Mouse (Mus musculus): ENCODE measurements around the gene Ssh1. TPM values are rescaled to one million over a fixed set of nuclear protein-coding genes. Genes with fewer than 3 reads are reported as not detected.

Gene Ssh1
- polyA plus RNA-seq, 1 experiment from 2014 or later, result 16.5 TPM

GRCm38 (mm10) chr5:113939263-113939900 is 54.3 kb downstream of the Ssh1 start:
- Histone ChIP-seq H3K27ac (replicated peaks; ENCODE audit: low read depth, low read length) (no peak overlapping the region), H3K4me1 (ENCODE audit: control insufficient read depth, insufficient read depth, low read length) (no peaks in the 10 kb centered on the region), H3K36me3 (ENCODE audit: control insufficient read depth, insufficient read depth, low read length) (peaks cover 59% of the 10 kb centered on the region), H3K27me3 (replicated peaks; ENCODE audit: control insufficient read depth, insufficient read depth, low read length) (no peaks in the 10 kb centered on the region), H3K4me2 (ENCODE audit: low read depth, low read length) (no peak overlapping the region), H3K9ac (ENCODE audit: low read depth, low read length) (no peak overlapping the region), H3K4me3 (ENCODE audit: low read depth, low read length) (no peak overlapping the region), H3K9me3 (ENCODE audit: control insufficient read depth, low read length) (no peaks in the 10 kb centered on the region)
- ATAC-seq (ENCODE audit: low read depth) (no peak), DNase-seq (ENCODE audit: low spot score) (no peak)
- 37% methylated on average over 12 of the region's 12 CpGs for WGBS

- DNase-seq (ENCODE audit: low spot score) (peak; percentile 19), ATAC-seq (ENCODE audit: low read depth) (peak; percentile 28; the same call in 1 of the 2 replicates)
- H3K36me3 ChIP-seq (ENCODE audit: control insufficient read depth, insufficient read depth, low read length), result peaks cover 42% of the 10 kb centered on the region
- no peak overlapping the region for H3K4me2 ChIP-seq (ENCODE audit: low read depth, low read length)
- no peaks in the 10 kb centered on the region for H3K4me1 ChIP-seq (ENCODE audit: control insufficient read depth, insufficient read depth, low read length)
- H3K4me3 ChIP-seq (ENCODE audit: low read depth, low read length), result no peak overlapping the region
- 66% methylated on average over 7 of the region's 7 CpGs for WGBS
- no peak overlapping the region for H3K9ac ChIP-seq (ENCODE audit: low read depth, low read length)
- no peaks in the 10 kb centered on the region for H3K27me3 ChIP-seq (replicated peaks; ENCODE audit: control insufficient read depth, insufficient read depth, low read length)
- no peaks in the 10 kb centered on the region for H3K9me3 ChIP-seq (ENCODE audit: control insufficient read depth, low read length)
- no peak overlapping the region for H3K27ac ChIP-seq (replicated peaks; ENCODE audit: low read depth, low read length)
These were observed 56.0 kb downstream of the Ssh1 start for GRCm38 (mm10) chr5:113937650-113938049.

- WGBS, result 63% methylated on average over 6 of the region's 6 CpGs
- ATAC-seq (ENCODE audit: low read depth), result no peak
- Histone ChIP-seq H3K4me1 (ENCODE audit: control insufficient read depth, insufficient read depth, low read length) (peaks cover 13% of the 10 kb centered on the region), H3K4me3 (ENCODE audit: low read depth, low read length) (no peak overlapping the region), H3K9me3 (ENCODE audit: control insufficient read depth, low read length) (no peaks in the 10 kb centered on the region), H3K27me3 (replicated peaks; ENCODE audit: control insufficient read depth, insufficient read depth, low read length) (no peaks in the 10 kb centered on the region), H3K36me3 (ENCODE audit: control insufficient read depth, insufficient read depth, low read length) (0 out of 2 replicates have a peak, but pooled peaks cover 12% of the 10 kb centered on the region), H3K4me2 (ENCODE audit: low read depth, low read length) (no peak overlapping the region), H3K27ac (replicated peaks; ENCODE audit: low read depth, low read length) (no peak overlapping the region), H3K9ac (ENCODE audit: low read depth, low read length) (no peak overlapping the region)
- DNase-seq (ENCODE audit: low spot score), result no peak
These were observed 59.8 kb downstream of the Ssh1 start for GRCm38 (mm10) chr5:113933889-113934288.

- ATAC-seq (ENCODE audit: low read depth) (no peak), DNase-seq (ENCODE audit: low spot score) (no peak)
- 82% methylated on average over 4 of the region's 4 CpGs for WGBS
- Histone ChIP-seq H3K36me3 (ENCODE audit: control insufficient read depth, insufficient read depth, low read length) (0 out of 2 replicates have a peak, but pooled peaks cover 8% of the 10 kb centered on the region), H3K9me3 (ENCODE audit: control insufficient read depth, low read length) (no peaks in the 10 kb centered on the region), H3K4me1 (ENCODE audit: control insufficient read depth, insufficient read depth, low read length) (peaks cover 13% of the 10 kb centered on the region), H3K9ac (ENCODE audit: low read depth, low read length) (no peak overlapping the region), H3K27ac (replicated peaks; ENCODE audit: low read depth, low read length) (no peak overlapping the region), H3K27me3 (replicated peaks; ENCODE audit: control insufficient read depth, insufficient read depth, low read length) (no peaks in the 10 kb centered on the region), H3K4me3 (ENCODE audit: low read depth, low read length) (no peak overlapping the region), H3K4me2 (ENCODE audit: low read depth, low read length) (no peak overlapping the region)
These were observed 60.2 kb downstream of the Ssh1 start for GRCm38 (mm10) chr5:113933480-113933879.

GRCm38 (mm10) chr5:113932310-113932709 is 61.4 kb downstream of the Ssh1 start:
- WGBS, result 71% methylated on average over 3 of the region's 3 CpGs
- Histone ChIP-seq H3K4me3 (ENCODE audit: low read depth, low read length) (no peak overlapping the region), H3K4me1 (ENCODE audit: control insufficient read depth, insufficient read depth, low read length) (peaks cover 13% of the 10 kb centered on the region), H3K4me2 (ENCODE audit: low read depth, low read length) (no peak overlapping the region), H3K9ac (ENCODE audit: low read depth, low read length) (no peak overlapping the region), H3K27me3 (replicated peaks; ENCODE audit: control insufficient read depth, insufficient read depth, low read length) (no peaks in the 10 kb centered on the region), H3K9me3 (ENCODE audit: control insufficient read depth, low read length) (peaks cover 6% of the 10 kb centered on the region; the same call in 1 of the 2 replicates), H3K27ac (replicated peaks; ENCODE audit: low read depth, low read length) (no peak overlapping the region), H3K36me3 (ENCODE audit: control insufficient read depth, insufficient read depth, low read length) (0 out of 2 replicates have a peak, but pooled peaks cover 7% of the 10 kb centered on the region)
- DNase-seq (ENCODE audit: low spot score), result no peak
- ATAC-seq (ENCODE audit: low read depth), result no peak

GRCm38 (mm10) chr5:113930648-113931609 is 62.8 kb downstream of the Ssh1 start:
- H3K4me1 ChIP-seq (ENCODE audit: control insufficient read depth, insufficient read depth, low read length), result peaks cover 13% of the 10 kb centered on the region
- H3K9ac ChIP-seq (ENCODE audit: low read depth, low read length), result peak overlapping the region; percentile 48; the same call in 1 of the 2 replicates
- DNase-seq (ENCODE audit: low spot score) (peak; percentile 84), ATAC-seq (ENCODE audit: low read depth) (peak; percentile 64; the same call in 1 of the 2 replicates)
- 0 out of 2 replicates have a peak, but pooled peaks cover 4% of the 10 kb centered on the region for H3K36me3 ChIP-seq (ENCODE audit: control insufficient read depth, insufficient read depth, low read length)
- no peak overlapping the region for H3K4me3 ChIP-seq (ENCODE audit: low read depth, low read length)
- H3K27ac ChIP-seq (replicated peaks; ENCODE audit: low read depth, low read length), result peak overlapping the region; percentile 71
- peak overlapping the region; percentile 37; the same call in 1 of the 2 replicates for H3K4me2 ChIP-seq (ENCODE audit: low read depth, low read length)
- 32% methylated on average over 18 of the region's 18 CpGs for WGBS
- H3K27me3 ChIP-seq (replicated peaks; ENCODE audit: control insufficient read depth, insufficient read depth, low read length), result no peaks in the 10 kb centered on the region
- peaks cover 6% of the 10 kb centered on the region; the same call in 1 of the 2 replicates for H3K9me3 ChIP-seq (ENCODE audit: control insufficient read depth, low read length)

- Histone ChIP-seq H3K27me3 (replicated peaks; ENCODE audit: control insufficient read depth, insufficient read depth, low read length) (no peaks in the 10 kb centered on the region), H3K27ac (replicated peaks; ENCODE audit: low read depth, low read length) (peak overlapping the region; percentile 71), H3K4me1 (ENCODE audit: control insufficient read depth, insufficient read depth, low read length) (peaks cover 13% of the 10 kb centered on the region), H3K9me3 (ENCODE audit: control insufficient read depth, low read length) (peaks cover 6% of the 10 kb centered on the region; the same call in 1 of the 2 replicates), H3K4me2 (ENCODE audit: low read depth, low read length) (no peak overlapping the region), H3K4me3 (ENCODE audit: low read depth, low read length) (no peak overlapping the region), H3K36me3 (ENCODE audit: control insufficient read depth, insufficient read depth, low read length) (no peaks in the 10 kb centered on the region), H3K9ac (ENCODE audit: low read depth, low read length) (no peak overlapping the region)
- ATAC-seq (ENCODE audit: low read depth) (no peak), DNase-seq (ENCODE audit: low spot score) (peak; percentile 24)
- 50% methylated on average over 10 of the region's 10 CpGs for WGBS
These were observed 63.6 kb downstream of the Ssh1 start for GRCm38 (mm10) chr5:113929950-113930647.

GRCm38 (mm10) chr5:113929526-113929925 is 64.2 kb downstream of the Ssh1 start:
- Histone ChIP-seq H3K4me3 (ENCODE audit: low read depth, low read length) (no peak overlapping the region), H3K9me3 (ENCODE audit: control insufficient read depth, low read length) (peaks cover 6% of the 10 kb centered on the region; the same call in 1 of the 2 replicates), H3K36me3 (ENCODE audit: control insufficient read depth, insufficient read depth, low read length) (no peaks in the 10 kb centered on the region), H3K4me1 (ENCODE audit: control insufficient read depth, insufficient read depth, low read length) (peaks cover 13% of the 10 kb centered on the region), H3K27me3 (replicated peaks; ENCODE audit: control insufficient read depth, insufficient read depth, low read length) (no peaks in the 10 kb centered on the region), H3K4me2 (ENCODE audit: low read depth, low read length) (no peak overlapping the region), H3K9ac (ENCODE audit: low read depth, low read length) (no peak overlapping the region), H3K27ac (replicated peaks; ENCODE audit: low read depth, low read length) (no peak overlapping the region)
- DNase-seq (ENCODE audit: low spot score) (no peak), ATAC-seq (ENCODE audit: low read depth) (no peak)
- WGBS, result 70% methylated on average over 10 of the region's 10 CpGs

All from embryonic facial prominence, embryonic 14.5 days (tissue).